Mouse (Mus musculus) lung, adult 18-20 months (tissue): ENCODE results near the gene Sipa1l3.

Source experiments
- DNase-seq, 2 experiments: peaks; one replicate each; pipeline ENCODE4 v3.0.0; 2022; ENCODE audit warnings: mixed read lengths in 2 of 2

Gene Sipa1l3

DNA sequence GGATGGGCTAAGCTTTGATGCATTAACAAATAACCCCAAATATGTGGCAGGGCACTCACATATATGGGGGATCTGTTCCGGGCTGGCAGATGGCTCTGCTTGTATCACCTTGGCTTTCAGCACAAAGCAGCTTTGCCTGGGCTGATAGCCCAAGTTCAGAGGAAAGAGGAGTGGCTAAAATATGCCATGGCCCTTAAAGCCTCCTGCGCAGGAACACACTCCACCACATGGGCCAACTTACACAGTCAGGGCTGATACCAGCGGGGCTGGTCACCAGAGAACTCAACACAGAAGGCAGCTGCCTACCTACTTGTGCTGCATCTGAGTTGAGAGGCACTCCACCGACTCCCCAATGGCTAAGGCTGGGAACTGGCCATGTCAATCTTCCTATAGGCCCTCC, 111.6 kb downstream of the Sipa1l3 start:
- peak; percentile 45 to 65 for DNase-seq

GRCm38 (mm10) chr7:29404126-29404525, 114.3 kb downstream of the Sipa1l3 start:
- DNase-seq, result no peak

- DNase-seq, result no peak
These were observed 116.4 kb downstream of the Sipa1l3 start for GRCm38 (mm10) chr7:29402015-29402414.

DNA sequence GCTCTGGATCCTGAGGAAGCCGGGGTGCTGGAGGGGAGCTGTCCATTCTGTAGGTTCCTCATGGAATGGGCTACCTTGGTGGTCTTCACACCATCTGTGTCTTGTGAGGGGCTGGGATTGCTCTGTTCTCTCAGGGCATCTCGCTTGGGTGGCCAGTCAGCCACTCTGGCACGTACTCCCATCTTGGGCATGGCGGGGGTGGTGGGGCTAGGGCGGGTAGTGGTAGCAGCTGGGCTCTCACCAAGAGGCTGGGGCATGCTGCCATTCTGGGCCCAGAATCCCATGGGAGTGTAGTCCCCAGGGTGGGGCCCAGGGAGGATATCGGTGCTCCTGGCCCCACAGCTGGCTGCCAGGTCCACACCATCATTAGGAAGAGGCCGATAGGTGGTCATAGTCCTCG, 118.0 kb downstream of the Sipa1l3 start:
- DNase-seq, result no peak

- DNase-seq, result no peak
These were observed 119.4 kb downstream of the Sipa1l3 start for GRCm38 (mm10) chr7:29399056-29399455.

GRCm38 (mm10) chr7:29397486-29397885, 121.0 kb downstream of the Sipa1l3 start:
- DNase-seq, result no peak

- peak in 1 of 2 experiments; percentile 56 for DNase-seq
These were observed 121.5 kb downstream of the Sipa1l3 start for GRCm38 (mm10) chr7:29396943-29397340.

DNA sequence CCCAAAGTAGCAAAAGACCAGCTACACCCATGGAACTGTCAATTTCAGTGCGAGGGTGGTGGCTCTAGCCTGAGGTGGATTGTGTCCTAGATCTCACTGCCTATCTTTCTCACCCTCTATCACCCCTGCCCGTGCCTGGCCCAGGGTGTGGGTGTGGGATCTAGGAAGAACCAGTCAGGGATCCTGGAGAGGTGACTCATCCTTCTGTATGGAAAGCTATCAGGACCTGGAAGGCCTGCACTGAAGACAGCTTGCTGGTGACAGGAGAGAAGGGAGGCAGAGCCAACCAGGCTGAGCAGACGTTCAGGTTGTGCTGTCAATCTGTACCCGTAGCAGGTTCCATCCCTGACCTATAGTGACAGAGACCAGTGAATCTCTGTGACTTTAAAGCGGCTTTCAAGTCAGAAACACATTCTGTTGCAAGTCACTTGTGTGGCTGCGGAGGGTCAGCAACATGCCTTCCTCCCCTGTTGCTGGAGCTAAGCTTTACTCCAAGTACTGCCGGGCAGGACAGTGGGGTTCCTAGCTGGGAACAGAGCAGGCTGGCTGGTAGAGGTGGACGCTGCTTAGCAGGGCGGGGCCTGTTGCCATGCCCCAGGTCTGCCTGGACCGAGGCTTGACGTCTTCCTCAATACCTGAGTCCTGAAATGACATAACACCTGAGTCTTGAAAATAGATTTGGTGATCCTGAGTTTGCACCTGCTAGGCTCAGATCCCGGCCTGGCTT, 122.1 kb downstream of the Sipa1l3 start:
- no peak for DNase-seq

GRCm38 (mm10) chr7:29395179-29395578, 123.3 kb downstream of the Sipa1l3 start:
- DNase-seq, result no peak

DNA sequence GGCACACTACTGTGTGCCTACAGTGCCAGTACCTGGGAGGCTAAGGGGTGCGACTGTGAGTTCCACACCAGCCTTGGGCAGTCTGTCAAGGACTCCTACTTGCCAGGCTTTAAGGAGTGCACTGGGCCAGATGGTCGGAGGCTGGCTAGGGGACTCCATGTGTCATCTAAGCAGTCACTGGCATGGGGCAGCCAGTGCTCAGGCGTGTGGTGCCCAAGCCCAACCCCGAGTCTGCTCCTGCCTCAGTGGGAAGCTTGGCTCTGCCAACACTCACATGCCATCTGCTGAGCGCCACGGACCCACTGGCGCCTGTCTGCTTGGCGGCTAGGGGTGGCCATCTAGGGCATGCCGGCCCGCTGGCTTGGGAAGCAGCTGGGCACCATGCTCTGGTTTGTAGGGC, 125.1 kb downstream of the Sipa1l3 start:
- no peak for DNase-seq

GRCm38 (mm10) chr7:29392805-29393204, 125.6 kb downstream of the Sipa1l3 start:
- peak in 1 of 2 experiments; percentile 54 for DNase-seq

- DNase-seq, result peak; percentile 51 to 68
These were observed 126.5 kb downstream of the Sipa1l3 start for GRCm38 (mm10) chr7:29391761-29392512.

DNA sequence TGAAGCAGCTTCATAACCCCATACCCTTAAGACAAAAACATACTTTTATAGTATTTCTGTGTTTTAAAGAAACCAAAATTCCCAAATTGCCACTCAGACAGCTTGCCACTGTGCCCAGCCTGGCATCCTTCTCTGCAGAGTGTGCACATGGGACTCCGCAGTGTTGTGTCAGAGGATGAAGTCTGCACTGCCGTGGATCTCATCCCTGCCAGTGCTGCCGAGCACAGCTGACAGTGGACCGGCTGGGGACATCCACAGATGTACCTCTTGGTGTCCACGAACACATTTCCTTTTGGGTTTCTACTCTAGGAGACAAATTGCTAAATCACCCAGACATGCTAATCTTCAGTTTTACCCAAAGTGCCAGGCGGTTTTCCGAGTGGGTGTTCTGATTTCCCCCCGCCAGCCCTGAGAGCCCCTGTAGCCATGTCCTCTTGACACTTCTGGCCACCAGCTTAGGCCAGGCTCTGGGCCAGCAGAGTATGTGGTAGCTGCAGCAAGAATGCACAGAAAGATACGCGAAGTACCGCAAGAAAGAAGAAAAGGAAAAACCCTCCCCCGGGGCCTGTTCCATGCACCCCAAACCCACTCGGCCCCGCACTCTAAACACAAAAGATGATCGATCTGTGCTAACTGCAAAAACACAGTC, 127.2 kb downstream of the Sipa1l3 start:
- DNase-seq, result no peak

DNA sequence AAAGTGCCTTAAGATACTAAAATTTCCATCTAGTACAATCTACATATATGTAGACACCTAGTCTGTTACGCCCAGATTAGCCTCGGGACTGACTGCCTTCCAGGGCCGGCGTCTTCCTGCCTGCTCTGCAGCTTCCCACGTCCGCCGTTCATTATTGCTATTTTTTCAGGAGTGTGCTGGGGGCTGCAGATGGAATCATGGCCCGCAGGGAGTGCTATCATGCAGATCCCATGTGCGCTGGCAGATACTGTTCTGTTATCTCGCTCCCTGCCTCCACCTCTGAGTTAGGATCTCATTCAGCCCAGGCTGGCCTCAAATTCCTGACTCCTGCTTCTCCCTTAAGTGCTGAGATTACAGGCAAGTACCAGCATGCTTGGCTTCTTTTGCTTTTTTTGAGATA, 128.2 kb downstream of the Sipa1l3 start:
- DNase-seq, result no peak

GRCm38 (mm10) chr7:29387524-29388068, 130.8 kb downstream of the Sipa1l3 start:
- DNase-seq, result no peak

DNA sequence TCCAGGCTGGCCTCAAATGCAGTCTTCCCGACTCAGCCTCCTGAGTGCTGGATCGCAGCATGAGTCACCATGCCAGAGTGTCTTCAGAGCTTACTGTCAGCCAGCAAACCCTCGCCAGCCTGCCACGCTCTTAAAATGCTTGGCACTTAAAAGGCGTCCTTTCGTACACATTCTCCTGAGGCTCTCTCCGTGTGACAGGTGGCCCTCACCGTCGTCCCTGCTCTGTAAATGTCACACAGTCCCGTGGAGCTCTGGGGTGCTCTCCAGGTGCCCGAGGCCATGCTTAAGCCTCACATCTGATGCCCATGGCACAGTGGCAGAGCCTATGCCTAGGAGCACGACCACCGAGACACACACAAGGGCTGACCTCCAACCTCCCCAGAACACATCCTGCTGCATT, 132.1 kb downstream of the Sipa1l3 start:
- no peak for DNase-seq

- no peak for DNase-seq
These were observed 132.7 kb downstream of the Sipa1l3 start for GRCm38 (mm10) chr7:29385791-29386190.

- peak; percentile 74 to 82 for DNase-seq
These were observed 135.2 kb downstream of the Sipa1l3 start for GRCm38 (mm10) chr7:29383255-29383654.

DNA sequence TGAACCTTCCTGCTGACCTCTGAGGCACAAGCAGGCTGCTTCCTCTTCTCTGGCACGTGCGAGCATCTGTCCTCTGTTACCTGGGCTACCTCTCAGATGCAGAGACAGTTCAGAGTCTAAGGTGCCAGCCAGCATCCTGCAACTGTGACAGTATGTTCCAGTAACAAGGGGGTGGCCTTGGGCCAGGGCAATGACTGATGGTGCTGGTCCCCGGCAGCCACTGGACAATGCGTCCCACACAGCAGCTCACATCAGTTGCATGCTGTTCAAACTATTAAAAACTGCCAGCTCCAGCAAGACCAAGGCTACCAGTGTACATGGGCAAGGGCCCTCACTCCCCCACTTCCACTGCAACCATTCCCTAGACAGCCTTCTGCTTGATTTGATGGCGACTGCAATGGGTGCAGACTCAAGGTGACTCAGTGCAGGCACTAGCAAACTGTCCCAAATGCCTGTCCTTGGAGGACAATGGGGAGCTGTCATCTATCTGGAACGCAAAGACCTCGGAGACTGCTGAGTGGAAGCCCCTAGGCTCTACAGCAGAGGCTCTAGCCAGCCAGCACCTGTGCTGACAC, 136.9 kb downstream of the Sipa1l3 start:
- no peak for DNase-seq

DNA sequence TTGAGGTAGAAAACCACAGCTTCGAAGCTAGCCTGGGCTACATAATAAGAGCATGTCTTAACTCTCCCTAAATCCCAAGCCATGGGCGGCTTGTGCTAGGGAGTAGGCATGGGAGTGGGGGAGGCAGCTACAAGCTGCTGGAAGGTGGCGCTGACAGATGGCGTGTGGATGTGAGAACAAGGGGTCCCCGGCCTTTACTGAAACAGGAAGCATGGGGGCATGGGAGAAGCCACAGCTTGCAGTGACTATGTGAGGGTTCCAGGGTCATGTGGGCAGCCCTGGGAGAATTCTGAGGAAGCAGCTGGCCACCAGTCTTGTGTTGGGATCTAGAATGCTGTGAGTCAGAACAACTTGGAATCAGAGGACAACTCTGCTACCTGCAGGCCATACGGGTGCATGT, 144.4 kb downstream of the Sipa1l3 start:
- DNase-seq, result peak in 1 of 2 experiments; percentile 19

DNA sequence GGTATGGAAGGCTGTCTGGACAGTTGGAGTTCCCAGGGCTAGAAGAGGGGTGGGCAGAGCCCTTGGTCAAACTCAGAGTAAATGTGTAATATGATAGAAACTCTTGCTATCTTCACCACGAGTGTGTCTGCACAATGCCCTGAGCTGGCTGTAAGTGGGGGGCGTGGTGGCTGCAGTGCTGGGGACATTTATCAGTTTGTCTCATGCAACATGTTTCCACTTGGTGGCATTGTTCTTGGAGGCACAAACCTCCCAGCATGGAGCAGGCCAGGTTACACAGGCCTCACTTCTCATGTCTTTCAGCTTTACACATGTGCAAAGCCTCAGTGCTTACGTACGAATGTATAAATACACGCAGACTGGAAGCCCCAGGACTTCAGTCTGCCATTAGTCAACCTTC, 146.3 kb downstream of the Sipa1l3 start:
- DNase-seq, result no peak

DNA sequence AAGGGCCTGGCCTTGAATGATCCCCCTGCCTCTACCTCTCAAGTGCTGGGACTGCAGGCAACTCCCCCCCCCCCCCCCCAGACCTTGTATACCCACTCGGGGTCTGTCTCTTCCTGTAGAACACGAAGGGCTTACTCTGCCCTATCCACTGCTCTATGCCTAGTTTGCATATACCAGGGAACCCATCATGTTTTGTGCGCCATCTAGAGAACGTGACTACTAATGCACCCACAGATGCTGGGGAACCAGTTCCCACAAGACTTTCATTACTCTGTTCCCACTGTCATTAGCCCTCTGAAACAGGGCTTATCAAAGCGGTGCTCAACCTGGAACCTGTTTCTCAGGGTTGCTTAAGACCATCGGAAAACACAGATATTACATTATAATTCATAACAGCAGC, 148.4 kb downstream of the Sipa1l3 start:
- no peak for DNase-seq

DNA sequence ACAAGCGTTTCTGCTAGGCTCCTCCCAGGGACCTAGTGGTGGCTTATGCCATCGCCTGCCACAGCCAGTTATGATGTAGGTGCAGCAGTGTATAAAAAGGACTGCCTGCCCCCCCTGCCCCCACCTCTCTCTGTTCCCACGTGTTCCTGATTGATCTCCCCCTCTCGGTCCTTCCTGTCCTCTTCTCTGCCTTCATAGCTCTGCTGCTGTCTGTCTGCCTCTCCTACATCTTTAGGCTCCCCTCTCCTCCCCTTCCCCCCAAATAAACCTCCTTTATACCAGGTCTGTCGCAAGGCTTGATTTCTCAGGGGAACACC, 150.5 kb downstream of the Sipa1l3 start:
- DNase-seq, result no peak
